Mouse (Mus musculus) ES-E14 (cell line): ENCODE results near the gene Plekhm1.

Experiments
- CHD2 ChIP-seq: IDR thresholded peaks from 2 replicates; pipeline ENCODE4 v1.6.1; 2014; ENCODE audit warnings: mild to moderate bottlenecking, low read depth, low read length, inconsistent platforms
- HCFC1 ChIP-seq: IDR thresholded peaks from 2 replicates; pipeline ENCODE4 v1.6.1; 2012; ENCODE audit warnings: low read length, inconsistent platforms, borderline replicate concordance; ENCODE audit not compliant: insufficient read depth

- TF ChIP-seq HCFC1 (no peak), CHD2 (no peak)
These were observed 41.3 kb downstream of the Plekhm1 start for GRCm38 (mm10) chr11:103371222-103371539.
